Mouse (Mus musculus): Measurements from ENCODE around the gene Cav3. TPM values are rescaled to one million over a fixed set of nuclear protein-coding genes. Genes with fewer than 3 reads are reported as not detected.

The Cav3 gene
- polyA plus RNA-seq, 1 experiment from 2014 or later = 59.6 TPM

GRCm38 (mm10) chr6:112517572-112517971 is 58.3 kb downstream of the Cav3 start:
- no peaks in the 10 kb centered on the region for H3K9me3 ChIP-seq (replicated peaks; ENCODE audit: control insufficient read depth, low read length)
- H3K27ac ChIP-seq (ENCODE audit: low read depth, low read length) = no peak overlapping the region
- peaks cover 18% of the 10 kb centered on the region for H3K27me3 ChIP-seq (ENCODE audit: control insufficient read depth, insufficient read depth, low read length)
- no peaks in the 10 kb centered on the region for H3K4me1 ChIP-seq (ENCODE audit: control insufficient read depth, insufficient read depth, low read length)
- no peak overlapping the region for H3K4me3 ChIP-seq (ENCODE audit: low read depth, low read length)
- H3K36me3 ChIP-seq (ENCODE audit: control insufficient read depth, insufficient read depth, low read length) = no peaks in the 10 kb centered on the region
- WGBS (ENCODE audit: insufficient replicate concordance) = 72% methylated on average over 3 of the region's 3 CpGs
- H3K9ac ChIP-seq (ENCODE audit: low read depth, low read length) = no peak overlapping the region
- no peak overlapping the region for H3K4me2 ChIP-seq
- no peak for ATAC-seq (replicated peaks; ENCODE audit: insufficient number of reproducible peaks, low FRiP score, low TSS enrichment)

- Histone ChIP-seq H3K9me3 (replicated peaks; ENCODE audit: control insufficient read depth, low read length) (no peaks in the 10 kb centered on the region), H3K4me2 (no peak overlapping the region), H3K36me3 (ENCODE audit: control insufficient read depth, insufficient read depth, low read length) (no peaks in the 10 kb centered on the region), H3K4me3 (ENCODE audit: low read depth, low read length) (no peak overlapping the region), H3K27me3 (ENCODE audit: control insufficient read depth, insufficient read depth, low read length) (peaks cover 18% of the 10 kb centered on the region), H3K27ac (ENCODE audit: low read depth, low read length) (no peak overlapping the region), H3K4me1 (ENCODE audit: control insufficient read depth, insufficient read depth, low read length) (no peaks in the 10 kb centered on the region), H3K9ac (ENCODE audit: low read depth, low read length) (no peak overlapping the region)
- ATAC-seq (replicated peaks; ENCODE audit: insufficient number of reproducible peaks, low FRiP score, low TSS enrichment) = no peak
- WGBS (ENCODE audit: insufficient replicate concordance) = 74% methylated on average over 3 of the region's 3 CpGs
Observed at GRCm38 (mm10) chr6:112517991-112518390, 58.7 kb downstream of the Cav3 start.

Other genes with a start within 250 kb of the Cav3 start
- 36.7 and 37.5 TPM in 2 replicates for gene Lmcd1, start 185.7 kb upstream of the Cav3 start, polyA plus RNA-seq (2014; fragmentation: Nextera tagmentation; extraction: Ambion mirVana)
- 0.37 TPM in 1 of 2 replicates, not detected in the other for gene Ssu2, start 71.5 kb upstream of the Cav3 start, polyA plus RNA-seq (2014; fragmentation: Nextera tagmentation; extraction: Ambion mirVana)
- 0.13 and 0.26 TPM in 2 replicates for gene Oxtr, start 30.4 kb downstream of the Cav3 start, polyA plus RNA-seq (2014; fragmentation: Nextera tagmentation; extraction: Ambion mirVana)
- 24.8 and 26.2 TPM in 2 replicates for gene Rad18, start 237.2 kb downstream of the Cav3 start, polyA plus RNA-seq (2014; fragmentation: Nextera tagmentation; extraction: Ambion mirVana)